Mouse (Mus musculus): ENCODE results near the gene Atpif1.
A peak's percentile ranks its signal among the peaks of the same experiment; 100 is the strongest.
"Not testable (repeated sequence)": the region's sequence is repeated elsewhere in the genome, so short reads cannot be mapped to it uniquely, and the experiment has no call there.

Gene Atpif1

DNA sequence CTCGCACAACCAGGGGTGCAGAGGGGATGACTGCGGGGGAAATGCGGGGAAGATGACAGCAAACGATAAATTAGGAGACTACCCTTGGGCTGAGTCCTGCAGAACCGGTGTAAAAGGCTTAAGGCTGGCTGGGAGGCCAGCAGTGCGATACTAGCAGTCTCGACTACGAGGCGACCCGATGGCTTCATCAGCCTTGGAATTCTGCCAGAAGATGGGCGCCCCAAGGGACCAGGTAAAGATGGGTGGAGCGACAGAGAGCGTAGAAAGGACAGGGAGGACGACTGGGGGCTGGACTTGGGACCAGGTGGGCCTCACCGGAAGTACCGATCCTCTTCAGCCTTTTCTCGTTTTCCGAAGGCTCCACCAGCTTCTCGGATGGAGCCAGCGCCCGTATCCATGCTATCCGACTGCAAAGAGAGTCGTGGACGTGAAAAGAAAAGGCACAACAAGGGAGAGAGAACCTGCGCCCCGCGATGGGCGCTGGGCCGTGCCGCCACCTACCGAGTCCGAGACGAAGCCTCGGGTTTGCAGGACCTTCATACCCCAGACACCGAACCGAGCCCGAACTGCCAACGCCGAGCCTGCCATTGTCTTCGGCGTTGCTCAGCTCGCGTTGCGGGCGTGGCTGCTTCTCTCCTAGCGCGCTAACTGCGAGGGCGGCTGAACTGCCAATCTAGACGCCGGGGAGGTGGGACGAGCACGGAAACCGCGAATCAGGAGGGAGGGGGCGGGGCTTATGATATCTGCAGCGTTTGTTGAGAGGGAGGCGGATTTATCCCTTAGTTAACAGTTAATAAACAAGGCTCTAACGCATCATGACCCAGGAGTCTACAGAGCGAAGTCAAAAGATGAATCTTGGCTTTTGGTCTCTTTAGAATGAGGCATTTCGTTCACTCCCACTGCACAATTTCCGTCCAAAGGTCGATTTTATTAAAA lies at the start of gene Atpif1:
Gene Atpif1, minus strand, starts transcription at position 679 of the 936 bp plus-strand sequence.
- peak; percentile 73 to 86 for DNase-seq (ENCODE audit: low spot score in 2 of 2)

DNA sequence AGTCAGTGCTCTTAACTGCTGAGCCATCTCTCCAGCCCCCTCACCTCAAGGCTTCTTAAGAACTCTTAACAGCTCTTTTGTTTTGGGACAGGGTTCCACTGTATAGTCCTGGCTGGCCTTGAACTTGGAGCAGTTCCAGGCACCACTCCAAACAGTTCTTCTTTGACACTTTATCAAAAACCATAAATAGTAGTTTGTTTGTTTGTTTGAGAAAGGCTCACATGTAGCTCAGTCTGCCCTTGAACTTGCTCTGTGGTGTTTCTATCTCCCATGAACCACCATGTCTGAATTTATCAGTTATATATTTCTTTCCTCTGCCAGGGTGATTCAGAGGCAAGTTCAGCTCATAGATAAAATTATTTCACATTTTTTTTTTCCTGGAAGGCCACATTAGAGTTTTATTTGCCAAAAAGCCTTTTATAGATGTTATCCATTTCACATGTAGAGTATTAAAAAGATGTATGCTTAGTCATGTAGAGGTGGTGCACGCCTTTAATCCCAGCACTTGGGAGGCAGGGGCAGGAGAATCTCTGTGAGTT lies 41.4 kb upstream of the Atpif1 start:
- no peak for DNase-seq (ENCODE audit: low spot score in 2 of 2)

DNA sequence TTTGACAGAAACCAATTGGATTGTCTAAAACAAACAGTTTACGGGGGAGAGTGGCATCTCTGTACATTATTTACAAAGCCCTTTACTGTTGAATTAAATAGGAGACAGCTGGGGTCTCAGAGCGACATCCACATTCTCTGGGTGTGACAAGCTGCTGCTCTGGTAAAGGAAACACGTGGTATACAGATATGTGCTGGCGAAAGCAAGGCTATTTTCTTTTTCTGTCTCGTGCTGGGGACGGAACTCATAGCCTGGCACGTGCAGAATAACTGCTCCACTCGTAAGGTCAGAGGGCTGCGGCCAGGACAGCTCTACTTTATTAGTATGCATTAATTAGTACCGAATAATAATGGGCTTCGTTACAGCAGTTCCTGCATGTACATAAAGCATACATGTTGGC lies 39.9 kb upstream of the Atpif1 start:
- DNase-seq (ENCODE audit: low spot score in 2 of 2), result no peak

DNA sequence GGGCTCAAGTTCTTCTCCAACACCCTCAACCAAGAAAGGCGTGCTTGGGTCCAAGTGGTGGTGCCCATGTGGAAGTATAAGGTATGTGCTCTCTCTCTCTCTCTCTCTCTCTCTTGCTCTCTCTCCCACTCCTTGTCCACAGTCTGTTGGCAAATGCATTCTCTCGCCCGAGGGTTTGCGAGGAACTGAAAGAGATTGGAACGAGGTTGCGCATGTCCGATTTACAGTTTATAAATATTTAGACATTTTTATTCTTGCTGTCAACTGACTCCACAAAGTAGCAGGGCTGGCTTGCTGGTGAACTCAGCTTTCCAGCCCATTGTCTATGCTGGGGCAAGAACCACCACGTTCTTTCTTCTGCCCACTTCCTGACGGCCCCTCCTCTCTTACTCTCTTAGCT lies 37.7 kb upstream of the Atpif1 start:
- DNase-seq (ENCODE audit: low spot score in 2 of 2), result no peak

DNA sequence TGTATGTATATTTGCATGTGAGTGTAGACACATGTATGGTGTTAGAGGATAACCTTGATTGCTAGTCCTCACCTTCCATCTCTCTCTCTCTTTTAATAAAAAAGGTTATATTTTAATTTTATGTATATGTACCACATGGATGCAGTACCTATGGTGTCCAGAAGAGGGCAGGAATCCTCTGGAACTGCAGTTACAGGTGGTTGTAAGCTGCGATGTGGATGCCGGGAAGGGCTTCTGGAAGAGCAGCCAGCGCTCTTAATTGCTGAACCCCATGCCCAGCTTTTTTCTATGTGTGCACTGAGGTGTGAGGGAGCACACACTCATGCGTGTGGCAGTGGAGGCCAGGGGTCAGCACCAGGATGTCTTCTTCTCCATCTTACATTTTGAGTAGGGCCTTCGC lies 35.7 kb upstream of the Atpif1 start:
- no peak for DNase-seq (ENCODE audit: low spot score in 2 of 2)

DNA sequence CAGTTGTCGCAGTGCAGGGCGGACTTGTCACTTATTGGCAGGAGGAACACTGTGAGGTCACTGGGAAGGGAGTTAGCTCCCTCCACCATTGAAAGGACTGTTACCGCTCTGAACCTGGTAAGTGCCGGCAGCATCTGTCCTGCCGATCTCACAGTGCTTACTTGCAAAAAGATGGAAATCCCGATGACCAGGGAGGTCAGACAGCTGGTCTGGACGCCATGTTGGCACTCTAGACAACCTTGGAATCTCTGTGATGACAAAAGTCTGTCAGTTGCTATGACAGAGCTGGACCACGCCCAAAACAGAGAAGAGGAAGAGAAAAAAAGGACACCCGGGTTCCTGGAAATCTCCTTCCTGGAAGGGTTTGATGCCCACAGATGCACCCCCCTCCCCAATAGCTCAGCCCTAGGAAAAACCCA lies 33.9 kb upstream of the Atpif1 start:
- no peak for DNase-seq (ENCODE audit: low spot score in 2 of 2)

DNA sequence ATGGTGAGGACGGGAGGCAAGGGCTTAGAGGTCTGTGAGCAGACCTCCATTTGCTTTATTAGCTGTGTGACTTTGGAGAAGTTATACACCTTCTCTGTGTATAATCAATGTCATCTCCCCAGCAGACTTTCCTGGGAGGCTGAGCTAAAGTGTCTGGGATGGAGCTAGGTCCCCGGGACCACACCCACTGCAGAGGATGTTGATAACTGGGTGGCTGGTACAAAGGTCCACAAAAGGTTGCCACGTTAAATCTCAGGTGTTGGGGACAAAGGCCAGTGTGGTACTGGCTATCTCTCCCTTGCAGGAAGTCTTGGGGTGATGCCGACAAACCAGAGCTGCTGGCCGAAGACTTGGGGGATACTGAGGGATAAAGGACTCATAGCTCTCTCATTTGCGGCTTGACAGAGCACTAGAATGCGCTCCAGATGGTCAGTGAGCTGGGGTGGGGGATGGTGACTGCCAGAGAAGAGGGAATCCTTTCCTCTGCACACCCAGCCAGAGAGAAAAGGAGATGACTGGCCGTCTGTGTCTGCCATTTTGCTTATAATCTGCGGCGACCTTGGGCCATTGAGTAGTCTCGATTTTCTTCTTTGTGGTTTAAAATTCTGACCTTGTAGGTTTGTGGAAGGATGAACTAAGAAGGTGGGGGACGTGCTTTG lies 31.8 kb upstream of the Atpif1 start:
- DNase-seq (ENCODE audit: low spot score in 2 of 2), result no peak

DNA sequence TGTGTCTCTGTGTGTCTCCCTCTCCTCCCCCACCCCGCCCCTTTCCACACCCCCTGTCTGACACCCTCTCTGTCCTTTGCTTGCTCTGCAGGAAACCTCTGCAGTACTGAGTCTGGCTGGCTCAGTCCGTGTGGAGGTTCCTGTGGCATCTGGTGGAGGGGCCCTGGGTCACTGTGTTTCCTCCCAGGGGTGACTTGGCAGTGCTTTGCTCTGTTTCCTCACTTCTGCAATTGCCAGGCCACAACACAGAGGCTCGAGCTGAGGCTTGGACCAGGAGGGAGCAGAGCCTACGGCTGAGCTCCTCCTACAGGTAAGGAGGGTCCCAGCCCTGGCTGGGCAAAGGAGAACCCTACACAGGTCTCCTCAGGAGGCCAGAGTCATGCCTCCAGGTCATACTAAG lies 30.5 kb upstream of the Atpif1 start, which contains the start of gene Ptafr:
Gene Ptafr, plus strand, starts transcription at position 103 of the 400 bp plus-strand sequence.
- peak; percentile 29 to 30 for DNase-seq (ENCODE audit: low spot score in 2 of 2)

DNA sequence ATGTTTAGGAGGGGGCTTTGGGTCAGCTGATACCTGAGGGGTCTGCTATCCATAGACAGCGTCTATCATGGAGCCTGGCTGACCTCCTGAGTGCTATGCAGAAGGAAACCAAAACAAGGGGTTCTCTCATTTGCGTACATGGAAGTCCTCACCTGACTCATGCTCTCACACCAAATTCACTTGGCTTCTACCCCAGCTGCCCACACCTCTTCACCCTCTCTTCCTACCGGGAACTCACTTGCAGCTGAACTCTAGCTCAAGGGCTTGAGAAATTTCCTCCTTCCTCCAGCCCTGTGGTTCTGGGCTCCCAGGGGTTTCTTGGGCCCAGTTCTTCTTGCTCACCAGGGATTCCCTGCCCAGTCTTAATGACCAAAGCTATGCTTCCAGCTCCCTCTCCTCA lies 29.8 kb upstream of the Atpif1 start:
- no peak for DNase-seq (ENCODE audit: low spot score in 2 of 2)

DNA sequence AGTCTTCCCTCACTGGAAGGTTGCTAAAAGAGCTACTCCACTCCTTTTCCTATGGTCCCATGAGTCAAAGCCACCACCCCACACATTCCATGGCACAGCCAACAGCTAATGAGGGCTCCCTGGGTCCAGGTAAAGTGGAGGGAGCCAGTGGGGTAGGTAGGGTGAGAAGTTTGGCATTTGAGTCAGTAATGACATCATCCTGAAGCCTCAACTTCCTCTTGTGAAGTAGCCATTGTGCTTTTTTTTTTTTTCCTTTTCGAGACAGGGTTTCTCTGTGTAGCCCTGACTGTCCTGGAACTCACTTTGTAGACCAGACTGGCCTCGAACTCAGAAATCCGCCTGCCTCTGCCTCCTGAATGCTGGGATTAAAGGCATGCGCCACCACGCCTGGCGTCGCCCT lies 22.1 kb upstream of the Atpif1 start:
- not testable (repeated sequence) for DNase-seq (ENCODE audit: low spot score in 2 of 2)

DNA sequence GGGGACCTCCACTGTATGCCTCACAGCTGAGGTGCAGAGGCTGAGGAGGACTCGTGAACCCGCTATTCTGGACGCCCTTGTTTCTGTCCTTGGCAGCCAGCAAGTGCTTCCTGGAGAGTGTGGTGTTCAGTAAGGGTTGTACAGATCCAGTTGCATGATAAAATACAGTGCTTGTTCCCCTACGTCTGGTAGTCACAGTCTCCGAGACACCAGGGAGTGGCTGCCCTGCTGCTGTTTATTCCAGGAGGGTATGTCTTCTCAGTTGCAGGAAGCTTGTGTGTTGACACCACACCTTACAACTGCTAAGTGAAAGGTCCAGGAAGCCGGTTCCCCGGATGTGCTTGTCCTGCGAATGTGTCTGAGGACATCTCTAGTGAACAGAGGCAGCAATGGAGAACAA lies 21.2 kb upstream of the Atpif1 start:
- DNase-seq (ENCODE audit: low spot score in 2 of 2), result no peak

DNA sequence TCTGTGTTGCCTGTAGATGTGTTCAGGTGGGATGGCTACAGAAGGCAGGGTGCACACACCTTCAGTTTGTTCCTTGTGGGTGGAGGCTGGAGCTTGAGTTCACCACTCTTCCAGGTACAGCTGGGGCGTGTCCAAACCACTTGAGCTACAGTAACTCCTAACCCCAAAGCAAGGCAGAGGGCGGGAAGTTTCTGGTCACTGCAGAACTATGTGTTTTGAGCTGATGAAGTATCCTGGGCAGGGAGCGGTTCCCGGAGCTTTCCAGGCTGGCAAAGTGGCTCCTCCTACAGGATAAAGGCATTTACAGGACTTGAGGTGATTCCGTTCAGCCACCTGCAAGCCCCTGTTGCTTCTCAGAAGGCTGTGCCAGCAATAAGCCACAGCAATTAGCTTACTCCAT lies 20.8 kb upstream of the Atpif1 start:
- DNase-seq (ENCODE audit: low spot score in 2 of 2), result no peak

DNA sequence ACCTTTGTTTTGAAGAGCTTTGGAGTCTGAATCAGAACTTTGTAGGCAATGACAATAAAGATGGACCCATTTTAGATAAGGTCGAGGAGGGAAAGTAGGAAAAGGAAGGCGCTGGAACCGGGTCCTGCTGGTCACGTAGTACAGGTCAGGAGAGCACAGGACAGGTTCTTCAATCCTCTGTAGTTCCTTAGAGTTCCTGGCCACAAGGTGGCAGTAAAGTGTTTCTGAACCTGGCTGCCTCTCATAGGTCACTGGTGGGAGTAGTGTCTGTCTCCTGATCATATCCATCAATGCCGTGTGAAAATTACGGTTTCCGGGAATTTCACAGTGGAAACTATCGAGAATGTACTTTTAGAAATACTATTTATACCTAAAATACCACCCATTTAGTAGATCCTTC lies 12.4 kb upstream of the Atpif1 start:
- DNase-seq (ENCODE audit: low spot score in 2 of 2), result peak in 1 of 2 experiments; percentile 72

DNA sequence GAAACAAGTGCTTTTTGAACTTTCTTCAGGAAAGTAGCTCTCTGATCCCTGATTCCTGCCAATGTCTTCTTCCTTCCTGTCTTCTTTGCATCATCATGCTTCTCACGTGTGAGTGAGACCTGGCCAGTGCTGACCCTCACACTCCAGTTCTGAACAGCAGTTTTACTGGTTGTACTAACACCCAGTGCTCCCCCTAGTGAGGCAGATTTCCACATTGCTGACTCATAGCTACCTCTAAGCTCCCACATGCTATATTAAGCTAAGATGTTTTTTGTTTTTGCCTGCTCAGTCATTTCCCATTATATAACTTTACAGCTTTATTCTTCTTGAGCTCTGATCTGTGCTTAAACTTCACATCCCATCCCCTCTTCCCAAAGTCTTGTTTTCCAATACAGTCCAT lies 9.3 kb upstream of the Atpif1 start:
- DNase-seq (ENCODE audit: low spot score in 2 of 2), result no peak

DNA sequence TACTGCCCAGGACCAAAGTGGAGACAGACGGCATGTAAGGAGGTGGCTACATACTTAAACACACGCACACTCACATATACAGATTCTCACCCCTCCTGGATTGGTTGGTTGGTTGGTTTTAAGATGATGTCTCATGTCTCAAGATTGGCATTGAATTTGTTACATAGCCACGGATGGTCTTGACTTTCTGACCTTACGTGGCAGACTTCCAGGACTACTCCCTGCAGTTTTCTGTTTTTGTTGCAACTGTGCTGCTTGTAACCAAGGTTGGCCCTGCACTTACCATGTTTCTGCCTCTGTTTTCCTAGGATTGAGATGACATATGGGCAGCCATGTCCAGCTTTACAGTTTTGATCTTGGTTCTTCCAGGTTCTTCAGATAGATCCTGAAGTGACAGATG lies 8.0 kb upstream of the Atpif1 start:
- no peak for DNase-seq (ENCODE audit: low spot score in 2 of 2)

DNA sequence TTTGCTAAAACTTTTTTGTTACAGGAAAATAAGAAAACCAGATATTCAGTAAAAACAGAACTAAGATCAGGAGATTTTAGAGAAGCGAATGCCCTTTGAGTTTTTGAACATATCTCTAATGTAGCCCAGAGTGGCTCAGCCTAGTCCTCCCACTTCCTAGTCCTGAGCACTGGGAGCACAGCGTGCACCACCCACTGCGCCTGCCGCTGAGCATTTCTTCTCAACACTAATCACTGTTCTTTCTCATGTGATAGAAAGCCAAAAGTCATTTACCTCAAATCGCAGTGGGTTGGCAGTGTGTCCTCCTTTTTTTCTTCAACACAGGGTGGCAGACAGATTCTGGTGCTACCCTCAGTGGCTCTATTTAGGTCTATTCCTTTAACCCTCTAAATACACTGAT lies 6.0 kb upstream of the Atpif1 start:
- DNase-seq (ENCODE audit: low spot score in 2 of 2), result no peak

DNA sequence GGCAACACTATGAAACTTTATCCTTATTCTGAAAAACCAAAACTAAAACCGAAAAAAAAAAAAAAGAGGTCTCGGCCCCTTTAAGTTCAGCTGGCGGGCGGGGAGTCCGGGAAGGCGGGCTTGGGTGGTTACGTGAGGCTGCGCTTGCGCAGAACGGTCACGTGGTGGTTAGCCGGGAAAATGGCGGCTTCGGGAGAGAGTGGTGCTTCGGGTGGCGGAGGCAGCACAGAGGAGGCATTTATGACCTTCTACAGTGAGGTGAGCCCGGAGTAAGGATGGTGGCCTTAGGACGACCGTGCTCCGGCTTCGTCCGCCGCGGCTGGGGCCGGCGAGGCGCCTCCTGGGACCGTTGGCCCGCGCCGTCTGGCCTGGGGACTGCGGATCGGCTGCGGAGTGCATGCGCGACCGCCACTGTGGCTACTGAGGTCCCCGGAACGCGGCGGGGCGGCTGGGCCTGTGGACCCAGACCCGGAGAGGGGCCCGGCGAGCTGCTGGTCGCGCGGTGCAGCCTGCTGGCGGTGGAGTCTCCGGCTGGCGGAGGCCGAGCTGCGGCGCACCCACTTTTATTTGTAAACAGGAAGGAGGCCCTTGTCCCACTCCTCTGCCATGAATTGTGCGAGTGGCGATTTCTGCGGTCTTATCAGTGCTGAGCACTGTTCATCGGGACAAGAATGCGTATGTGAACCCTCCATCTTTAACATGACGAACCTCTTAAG lies 2.1 kb upstream of the Atpif1 start, which contains the start of gene Dnajc8:
Gene Dnajc8, plus strand, starts transcription at position 145 of the 716 bp plus-strand sequence.
- peak; percentile 93 to 96 for DNase-seq (ENCODE audit: low spot score in 2 of 2)

DNA sequence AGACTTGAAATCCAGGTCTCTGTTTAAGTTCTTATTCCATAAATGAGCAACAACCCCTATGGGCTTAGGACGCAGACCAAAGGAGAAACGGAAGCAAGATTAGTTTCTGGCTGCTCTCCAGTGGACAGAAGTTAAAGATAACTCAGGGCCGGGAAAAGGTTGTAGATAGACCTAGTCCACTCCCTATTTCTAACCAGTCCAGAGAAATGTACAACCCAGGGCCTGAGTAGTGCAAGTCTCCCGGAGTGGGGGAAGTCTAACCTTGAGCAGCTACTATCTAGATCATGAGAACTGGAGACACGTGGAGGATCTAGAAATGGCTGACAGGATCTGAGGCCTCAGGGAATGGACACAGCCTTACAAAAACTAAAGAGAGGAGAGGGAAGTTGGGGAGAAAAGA lies 963 bp downstream of the Atpif1 start:
- no peak for DNase-seq (ENCODE audit: low spot score in 2 of 2)

DNA sequence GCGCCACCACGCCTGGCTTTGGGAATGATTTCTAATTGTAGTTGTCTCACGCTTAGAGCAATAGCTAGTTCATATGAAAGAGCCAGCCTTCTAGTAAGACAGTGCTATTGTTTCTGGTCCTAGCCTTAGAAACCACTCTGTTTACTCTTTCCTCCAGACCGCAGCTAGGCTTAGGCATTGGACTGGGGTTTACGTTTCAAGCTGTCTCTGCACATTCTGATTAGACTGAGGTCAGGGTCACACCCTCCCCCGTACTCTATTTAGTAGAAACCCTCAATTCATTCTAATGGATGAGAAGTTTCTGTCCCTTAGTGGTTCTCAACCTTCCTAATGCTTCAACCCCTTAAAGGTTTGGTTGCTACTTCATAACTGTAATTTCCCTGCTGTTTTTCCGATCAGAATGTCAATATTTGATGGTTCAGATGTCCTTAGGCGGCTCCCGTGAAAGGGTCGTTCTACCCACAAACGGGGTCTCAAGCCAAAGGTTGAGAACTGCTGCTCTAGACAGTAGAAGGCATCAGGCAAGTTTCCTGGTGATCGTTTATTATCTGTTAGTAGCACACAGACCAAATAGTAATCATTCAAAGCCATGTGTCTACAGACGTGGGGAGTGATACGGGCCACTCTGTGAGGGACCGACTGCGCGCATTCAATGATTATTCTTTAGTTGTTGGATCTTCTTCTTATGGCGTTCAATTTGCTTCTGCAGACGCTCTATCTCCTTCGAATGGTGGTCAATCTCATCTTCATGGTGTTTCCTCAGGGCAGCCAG lies 3.2 kb downstream of the Atpif1 start:
- no peak for DNase-seq (ENCODE audit: low spot score in 2 of 2)

DNA sequence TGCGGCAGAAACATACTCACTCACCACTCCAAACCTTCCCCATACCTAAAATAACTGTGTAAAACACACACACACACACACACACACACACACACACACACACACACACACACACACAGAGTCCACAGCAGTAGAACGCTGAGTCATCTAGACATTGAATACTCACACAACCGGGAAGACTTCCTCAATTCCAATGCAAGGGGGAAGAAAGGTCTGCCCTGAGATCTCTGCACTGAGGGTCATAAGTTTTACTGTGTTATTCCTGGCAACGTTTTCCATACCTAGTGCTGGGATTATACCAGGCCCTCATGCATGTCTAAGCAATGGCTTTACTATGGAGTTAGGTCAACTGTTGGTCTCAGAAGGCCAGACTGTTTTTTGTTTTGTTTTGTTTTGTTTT lies 4.1 kb downstream of the Atpif1 start:
- no peak for DNase-seq (ENCODE audit: low spot score in 2 of 2)

DNA sequence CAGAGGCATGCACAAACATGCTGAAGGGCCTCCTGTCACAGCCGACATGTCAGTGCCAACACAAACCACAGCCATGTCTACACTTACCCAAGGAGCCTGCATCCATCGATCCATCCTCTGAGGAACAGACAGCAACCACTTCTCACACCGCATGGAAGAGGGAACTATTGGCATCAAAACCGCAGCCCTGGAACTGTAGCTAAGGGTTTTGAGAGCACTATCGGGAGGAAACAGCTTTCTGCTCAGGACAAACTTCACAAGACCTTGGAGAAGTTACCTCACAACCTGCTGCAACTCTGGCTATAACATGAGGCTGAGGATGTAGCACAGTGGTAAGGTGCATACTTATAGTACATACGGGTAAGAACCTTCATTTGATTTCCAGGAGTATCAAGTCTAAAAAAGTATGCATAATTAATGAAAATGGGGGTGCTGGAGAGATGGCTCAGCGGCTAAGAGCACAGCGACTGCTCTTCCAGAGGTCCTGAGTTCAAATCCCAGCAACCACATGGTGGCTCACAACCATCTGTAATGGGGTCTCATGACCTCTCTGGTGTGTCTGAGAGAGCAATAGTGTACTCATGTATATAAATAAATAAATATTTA lies 5.4 kb downstream of the Atpif1 start:
- DNase-seq (ENCODE audit: low spot score in 2 of 2), result no peak
